Mouse (Mus musculus) cerebellum, postnatal 36 days (tissue): ENCODE data around the gene Fam72a.

Experiments used
- DNase-seq, 2 experiments: peaks; one replicate each; pipeline ENCODE4 v3.0.0; 2021 to 2022; ENCODE audit warnings: mixed read lengths in 2 of 2

Fam72a gene

DNA sequence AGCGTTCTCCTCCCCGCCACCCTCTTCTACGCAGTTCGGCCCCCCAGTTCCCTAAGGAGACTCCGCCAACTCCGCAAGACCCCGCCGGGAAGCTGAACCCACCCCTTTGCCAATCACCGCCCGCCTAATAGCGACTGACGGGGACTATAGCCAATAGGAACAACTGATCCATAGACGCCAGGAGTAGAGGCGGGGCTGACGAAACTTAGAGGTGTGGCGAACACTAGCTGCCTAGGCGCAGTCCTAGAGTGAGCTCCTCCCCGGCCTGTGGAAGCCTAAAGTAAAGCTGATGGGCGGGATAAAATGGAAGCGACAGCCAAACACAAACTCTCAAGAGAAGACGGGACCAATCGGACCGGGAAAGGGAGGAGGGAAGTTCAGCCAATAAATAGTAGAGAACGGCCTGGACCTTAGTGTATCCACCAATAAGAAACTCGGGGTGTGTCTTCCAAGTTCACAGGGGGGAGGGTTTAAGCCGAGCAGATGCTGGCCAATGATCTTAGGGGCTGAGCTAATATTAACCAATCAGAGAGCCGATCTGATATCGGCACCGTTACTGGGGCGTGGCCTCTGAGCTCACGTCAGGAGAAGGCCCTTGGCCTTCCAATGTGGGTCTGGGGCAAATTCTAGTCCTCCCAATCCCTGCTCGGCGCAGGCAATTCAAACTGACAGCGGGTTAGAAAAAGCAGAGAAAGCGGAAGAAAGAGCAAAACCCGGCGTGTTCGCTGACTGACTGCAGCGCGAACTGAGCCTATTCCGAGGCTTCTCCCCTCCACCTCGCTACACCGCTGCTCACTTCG, at the start of gene Fam72a, which contains the start of gene Srgap2:
TSS of gene Fam72a (plus strand) at position 623 of the 800 bp plus-strand sequence.
TSS of gene Srgap2 (minus strand) at position 72 of the 800 bp plus-strand sequence.
- peak; percentile 96 to 100 for DNase-seq

DNA sequence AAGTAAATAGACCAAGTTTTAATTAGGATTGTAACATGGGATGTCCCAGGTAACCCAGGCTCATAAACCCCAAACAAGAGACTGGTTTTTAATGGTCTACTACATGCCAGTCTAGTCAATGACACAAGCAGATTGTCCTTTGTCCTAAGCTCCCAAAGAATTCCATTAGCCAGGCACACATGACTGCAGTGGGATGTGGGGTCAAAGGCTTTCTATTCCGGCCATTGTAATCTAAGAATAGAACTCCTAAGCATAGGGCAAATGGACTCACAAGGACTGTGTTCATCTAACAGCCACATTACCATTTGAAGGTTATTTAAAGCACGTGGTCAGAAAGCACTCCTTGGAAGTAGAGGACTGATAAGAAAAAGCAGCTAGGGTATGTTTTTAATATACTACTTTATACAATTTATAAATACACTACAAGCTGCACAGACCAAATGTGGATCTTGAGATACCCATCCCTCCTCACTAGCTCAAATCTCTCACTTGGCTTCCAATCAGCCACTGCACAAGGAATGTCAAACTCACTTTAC, 48.9 kb upstream of the Fam72a start:
- no peak for DNase-seq

DNA sequence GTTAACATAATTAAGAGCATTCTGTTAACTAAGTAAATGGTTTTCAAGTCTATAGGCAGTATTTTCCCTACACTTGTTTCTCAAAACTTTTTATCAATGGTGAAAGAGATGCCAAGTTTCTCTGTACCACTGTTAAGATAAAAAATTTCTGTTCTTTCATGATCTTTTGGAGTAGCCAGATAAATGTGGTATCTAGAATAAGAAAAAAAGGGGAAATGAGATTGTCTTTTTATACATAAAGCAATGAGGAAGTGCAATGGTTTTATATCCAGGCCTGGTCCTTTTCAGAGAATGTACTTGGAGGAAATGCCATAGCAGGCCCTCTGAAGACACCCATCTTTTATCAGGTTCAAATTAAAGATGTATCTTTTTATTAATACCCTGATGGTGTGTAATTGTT, 46.3 kb upstream of the Fam72a start:
- DNase-seq: no peak

DNA sequence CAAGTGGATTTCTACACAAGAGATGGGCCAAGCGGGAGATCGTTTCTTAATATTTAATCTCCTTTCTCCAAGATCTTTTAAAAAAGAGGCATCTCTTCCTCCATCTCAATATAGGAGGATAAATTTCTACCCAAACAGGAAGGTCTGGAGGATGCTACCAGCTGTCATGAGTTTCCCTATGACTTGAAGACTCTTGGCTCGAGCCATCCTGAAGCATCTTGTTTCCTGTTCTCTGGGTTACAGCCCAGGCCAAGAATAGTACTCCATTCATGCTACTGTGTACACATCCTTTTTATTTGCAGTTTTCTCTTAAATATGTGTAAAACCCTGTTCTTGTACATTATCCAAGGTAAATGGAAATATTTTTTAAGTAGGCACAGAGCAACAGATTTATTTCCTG, 45.5 kb upstream of the Fam72a start:
- no peak for DNase-seq

DNA sequence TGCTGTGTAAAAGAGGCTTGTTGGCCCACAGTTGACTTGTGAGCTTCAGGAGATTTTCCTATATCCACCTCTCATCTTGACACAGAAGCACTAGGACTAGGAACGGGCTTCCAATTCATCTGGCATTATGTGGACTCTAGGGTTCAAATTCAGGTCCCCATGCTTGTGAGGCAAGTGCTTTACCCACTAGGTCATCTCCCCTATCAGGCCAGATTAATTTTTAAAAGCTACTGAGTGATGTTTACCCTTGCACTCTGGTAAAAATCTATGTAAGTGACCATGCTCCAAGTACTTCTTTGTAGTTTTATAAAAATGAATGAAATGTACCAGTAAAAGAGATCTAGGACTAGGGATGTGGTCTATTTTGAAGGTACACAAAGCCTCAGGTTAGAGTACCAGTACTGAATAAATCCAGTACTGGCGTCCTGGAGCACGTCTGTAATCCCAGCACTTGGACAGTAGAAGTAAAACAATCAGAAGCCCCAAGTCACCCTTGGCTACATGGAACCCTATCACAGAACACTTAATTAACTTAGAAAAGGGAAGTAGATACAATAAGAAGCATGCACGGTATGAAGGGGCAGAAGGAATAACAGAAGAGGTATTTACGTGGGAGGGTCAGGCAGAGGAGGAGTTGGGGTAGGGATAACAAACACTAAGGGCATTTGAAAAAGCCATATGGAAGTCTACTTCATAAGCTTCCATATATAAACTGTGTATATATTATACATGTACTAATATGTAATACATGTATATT, 41.4 kb upstream of the Fam72a start:
- DNase-seq: no peak

DNA sequence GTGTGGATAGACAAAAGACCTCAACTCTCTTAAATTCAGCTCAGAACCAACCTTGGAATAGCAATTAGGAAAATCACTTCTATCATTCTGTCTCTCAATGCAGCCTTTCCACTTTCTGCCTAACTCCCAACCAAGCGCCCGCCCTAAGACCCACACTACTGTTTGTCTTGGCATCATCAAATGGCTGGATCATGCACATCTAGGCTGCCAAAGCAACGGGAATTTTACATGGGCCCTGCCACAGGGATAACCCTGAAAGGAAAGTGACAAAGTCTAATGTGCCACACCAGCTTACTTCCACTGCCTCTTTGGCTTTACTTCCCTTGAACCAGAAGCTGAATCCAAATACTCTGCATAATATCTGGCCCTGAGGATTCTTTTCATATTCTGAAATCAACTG, 38.4 kb upstream of the Fam72a start:
- DNase-seq: no peak

DNA sequence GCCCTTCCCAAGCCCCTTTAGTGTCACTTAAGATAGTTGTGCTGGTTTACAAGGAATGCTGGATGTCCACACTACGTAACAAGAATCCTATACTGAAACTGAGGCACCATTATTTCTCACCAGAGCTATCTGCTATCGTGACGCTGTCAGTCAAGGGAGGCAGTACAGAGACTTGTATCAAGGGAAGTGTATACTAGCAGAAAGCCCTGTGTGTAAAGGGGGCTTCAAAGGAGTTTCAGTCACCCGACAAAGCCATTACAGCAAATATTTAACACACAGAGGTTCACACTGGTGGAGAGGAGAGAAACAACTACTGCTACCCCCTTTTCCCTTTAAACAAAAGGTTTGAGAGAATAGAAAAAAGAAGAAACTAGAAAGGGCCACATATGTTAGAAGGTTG, 36.1 kb upstream of the Fam72a start:
- DNase-seq: no peak

DNA sequence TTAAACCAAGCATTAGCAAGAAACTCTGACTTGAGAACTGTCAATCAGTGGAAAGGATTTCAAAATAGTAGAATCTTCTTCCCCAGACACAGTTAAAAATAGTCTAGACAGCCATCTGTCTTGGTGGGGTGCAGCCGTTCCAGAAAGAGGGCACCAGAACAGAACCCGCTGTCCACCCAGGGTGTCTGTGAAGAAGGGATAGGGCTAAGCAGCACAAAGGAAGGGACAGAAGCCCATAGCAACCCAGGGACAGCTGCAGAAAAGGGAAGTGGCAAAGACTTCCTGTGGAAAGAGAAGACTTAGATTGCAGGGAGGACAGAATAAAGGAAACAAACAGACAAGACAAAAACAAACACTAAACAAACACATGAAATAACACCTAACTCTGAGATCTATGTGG, 35.3 kb upstream of the Fam72a start:
- peak; percentile 28 to 33 for DNase-seq

DNA sequence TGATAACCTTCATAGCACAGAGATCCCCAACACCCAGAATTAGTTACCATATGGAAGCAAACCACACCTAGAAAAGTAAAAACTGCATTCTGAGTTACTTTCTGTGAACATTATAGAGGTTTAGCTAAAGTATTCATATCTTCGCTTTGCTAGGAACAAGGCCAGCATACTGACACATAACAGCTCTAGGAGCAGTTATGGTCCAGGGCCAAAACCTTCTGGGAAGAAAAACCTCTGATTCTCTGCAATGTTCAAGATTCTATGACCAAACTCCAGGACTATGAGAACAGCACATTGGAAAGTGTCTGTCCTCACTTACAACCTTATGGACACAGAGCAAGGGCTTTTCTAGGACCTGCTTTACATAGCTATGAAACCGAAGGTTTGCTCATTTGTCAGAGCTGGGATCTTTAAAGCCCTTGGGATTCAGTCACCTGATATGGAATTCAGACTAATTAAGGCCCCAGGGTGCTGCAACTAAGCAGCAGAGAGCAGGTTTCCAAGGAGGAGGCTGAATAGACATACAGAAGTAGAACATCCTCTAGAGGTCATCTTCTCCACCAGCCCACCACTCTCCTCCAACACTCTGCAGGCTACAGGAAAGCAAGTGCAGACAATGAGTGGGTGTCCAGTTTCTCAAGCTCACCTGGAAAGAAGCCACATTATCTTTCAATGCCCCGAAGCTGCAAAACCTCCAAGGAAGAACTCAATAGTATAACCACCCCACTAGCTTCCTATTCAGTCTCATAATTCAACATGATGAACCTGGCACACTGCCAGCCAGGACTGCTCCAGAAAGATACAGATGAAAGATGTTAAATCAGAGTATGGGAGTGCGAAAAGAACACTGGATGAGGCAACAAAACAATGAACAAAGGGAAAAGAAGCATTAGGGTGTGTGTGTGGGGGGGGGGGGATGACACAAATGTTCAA, 33.5 kb upstream of the Fam72a start:
- DNase-seq: peak; percentile 39 to 47

DNA sequence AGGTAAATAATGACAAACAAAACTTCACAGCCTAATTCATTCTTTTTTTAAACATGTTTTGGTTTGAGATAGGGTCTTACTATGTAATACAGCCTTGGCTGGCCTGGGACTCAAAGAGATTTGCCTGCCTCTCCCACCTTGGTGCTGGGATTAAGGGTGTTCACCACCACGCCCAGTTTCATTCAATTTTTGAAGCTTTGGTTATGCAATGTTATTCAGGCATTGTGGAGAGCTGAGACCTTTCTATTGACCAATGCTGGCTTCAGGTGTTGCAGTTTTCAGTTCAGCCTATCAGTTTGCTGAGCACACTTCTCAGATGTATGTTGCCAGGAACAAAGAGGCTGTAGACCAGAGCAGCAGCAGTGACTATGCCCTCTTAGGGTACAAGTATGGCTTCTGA, 29.5 kb upstream of the Fam72a start:
- DNase-seq: no peak

DNA sequence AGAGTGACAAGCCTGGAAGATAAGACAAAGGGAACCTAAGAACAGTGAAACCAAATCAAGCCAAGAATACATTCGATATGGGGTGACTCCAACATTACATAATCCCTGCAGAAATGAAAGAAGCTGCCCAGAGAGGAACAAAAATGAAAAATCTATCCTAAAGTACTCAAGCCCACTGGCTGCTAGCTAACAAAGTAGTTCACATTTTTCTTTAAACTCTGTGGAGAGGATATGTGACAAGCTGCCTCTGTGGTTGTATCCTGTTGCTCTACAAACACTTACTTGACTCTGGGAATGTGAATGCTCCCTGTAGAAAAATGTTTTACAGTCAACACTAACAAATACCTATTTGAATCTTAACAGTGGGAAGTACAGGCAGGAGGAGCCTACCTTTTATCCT, 26.0 kb upstream of the Fam72a start:
- no peak for DNase-seq

DNA sequence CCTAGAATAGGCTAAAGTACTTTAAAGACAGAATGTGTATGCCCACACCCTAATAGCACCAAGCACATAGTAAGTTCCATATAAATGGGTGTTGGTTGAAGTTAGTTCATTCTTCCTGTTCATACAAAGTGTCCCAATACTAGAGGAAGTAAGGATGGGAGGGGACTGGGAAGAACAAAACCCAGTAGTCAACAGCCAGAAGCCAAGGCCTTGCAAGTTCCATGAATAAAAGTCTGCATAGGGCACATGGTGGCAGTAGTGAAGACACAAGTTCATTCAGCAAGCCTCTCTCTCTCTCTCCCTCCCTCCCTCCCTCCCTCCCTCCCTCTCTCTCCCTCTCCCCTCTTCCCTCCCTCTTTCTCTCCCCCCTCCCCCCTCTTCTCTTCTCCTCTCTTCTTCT, 16.6 kb upstream of the Fam72a start:
- no peak for DNase-seq

DNA sequence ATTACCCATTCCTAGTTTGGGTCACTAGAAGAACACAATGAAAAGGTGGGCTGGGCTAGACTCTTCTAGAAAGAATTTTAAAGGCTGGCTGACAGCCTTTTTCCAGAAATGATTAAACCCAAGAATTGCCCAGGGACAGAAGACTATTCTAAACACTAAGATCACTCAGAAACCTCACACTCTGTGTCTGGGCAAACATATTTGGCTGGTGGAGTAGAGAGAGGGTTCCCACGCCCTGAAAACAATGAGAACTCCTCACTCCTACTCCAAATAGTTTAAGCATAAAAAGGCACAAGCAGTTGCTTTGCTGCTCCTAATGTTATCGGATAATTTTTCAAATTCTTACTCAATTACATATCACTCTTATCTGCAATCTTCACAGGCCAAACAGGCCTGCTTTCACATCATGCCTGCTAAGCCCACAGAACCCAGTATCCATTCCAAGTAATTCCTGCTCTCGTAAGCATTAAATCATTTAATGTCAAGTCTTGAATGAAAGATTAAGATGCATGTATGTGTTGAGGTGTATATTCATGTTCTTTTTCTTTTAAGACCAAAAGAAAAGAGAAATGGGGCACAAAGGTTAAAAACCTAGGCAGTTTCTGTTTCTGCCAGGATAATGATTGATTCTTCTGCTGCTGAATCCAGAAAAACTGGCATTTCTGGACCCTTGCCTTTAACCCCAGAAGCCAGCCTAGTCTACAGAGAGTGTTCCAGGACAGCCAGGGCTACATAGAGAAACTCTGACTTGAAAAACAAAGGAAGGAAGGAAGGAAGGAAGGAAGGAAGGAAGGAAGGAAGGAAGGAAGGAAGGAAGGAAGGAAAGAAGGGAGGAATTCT, 15.8 kb upstream of the Fam72a start:
- no peak for DNase-seq

DNA sequence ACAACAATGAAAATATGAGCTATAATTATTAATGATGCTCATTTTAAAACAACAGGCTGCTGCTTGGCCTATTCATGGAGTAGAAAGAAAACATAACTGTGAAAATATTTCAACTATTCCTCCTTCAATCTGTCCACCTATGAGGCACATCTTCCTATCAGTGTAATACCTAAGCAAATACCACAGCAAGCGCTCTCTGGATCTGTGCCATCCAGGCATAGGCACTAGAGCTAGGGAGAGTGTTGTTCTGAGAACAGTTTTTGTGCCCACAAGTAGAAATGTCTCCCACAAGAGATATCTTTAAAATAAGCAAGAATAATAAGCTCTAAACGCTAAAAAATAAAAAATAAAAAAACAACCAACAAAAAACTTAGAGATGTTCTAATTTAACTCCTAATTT, 14.6 kb upstream of the Fam72a start:
- peak; percentile 49 to 55 for DNase-seq

DNA sequence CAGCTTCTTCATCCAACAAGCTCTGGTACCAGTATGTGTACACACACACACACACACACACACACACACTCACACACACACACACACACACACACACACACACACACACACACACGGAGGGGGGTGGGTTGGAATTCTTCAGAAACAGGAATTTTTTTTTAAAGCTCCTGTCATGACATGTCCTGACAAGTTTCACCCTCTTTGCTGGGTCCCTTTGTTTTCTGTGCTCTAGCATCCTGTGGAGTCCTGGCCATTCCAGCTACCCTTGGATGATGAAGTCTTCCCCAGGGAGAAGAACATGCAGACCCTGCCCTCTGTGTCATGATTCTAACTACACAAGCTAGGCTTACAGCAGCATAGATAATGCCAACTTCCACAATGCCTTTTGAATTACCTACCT, 13.5 kb upstream of the Fam72a start:
- DNase-seq: no peak

DNA sequence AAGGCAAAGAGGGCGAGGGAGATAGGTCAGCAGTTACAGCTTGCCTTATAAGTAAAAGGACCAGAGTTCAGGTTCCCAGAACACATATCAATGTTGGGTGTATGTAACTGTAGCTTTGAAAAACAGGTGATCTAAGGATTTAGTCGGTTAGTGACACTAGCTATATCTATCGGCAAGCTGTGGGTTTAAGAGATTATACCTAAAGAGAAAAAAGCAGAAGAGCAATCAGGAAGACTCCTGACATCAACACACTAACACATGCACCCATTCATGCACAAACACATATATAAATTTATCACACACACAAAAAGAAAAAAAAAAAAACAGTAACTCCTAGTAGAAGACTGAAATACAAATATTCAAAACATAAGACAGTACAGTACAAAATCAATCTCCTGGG, 11.1 kb upstream of the Fam72a start:
- DNase-seq: no peak

DNA sequence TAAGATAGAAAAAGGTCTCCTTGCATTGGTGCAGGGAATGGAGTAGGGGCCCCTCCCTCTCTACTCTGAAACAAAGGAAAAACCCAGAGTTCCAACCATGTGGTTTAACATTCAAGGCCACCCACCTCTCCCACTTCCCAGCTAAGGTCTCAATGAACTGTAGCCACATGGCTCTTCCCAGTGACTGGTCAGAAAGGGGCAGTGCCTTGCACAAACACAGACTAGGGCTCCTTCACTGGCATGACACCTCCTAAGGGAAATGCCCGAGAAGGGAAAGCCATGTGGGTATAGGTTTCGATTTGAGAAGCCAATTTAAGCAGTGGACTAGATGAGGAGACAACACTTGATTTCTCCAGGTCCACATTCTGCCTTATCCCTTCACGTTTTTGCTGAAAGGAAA, 3.9 kb upstream of the Fam72a start:
- peak; percentile 20 to 42 for DNase-seq

DNA sequence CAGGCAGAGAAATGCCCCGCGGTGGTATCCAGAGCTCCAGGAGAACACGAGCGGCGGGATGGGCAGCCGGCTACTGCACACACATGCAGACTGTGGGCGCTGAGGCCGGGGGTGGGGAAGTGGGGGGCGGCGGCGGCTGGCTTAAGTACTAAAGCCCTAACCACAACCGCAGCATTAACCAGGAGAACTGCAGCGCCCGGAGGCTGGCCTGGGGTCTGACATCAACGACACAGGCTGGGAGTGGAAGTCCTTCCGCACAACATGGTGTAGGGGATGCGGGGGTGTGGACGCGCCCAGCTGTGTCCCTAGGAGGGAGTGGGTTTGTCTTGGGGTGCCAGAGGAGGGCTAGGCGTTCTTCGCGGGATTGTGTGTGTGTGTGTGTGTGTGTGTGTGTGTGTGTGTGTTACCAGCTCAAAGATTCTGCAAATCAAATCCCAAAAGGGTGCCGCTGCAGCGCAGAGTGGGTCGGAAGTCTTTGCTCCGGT, 2.6 kb upstream of the Fam72a start:
- DNase-seq: peak; percentile 42 to 49

DNA sequence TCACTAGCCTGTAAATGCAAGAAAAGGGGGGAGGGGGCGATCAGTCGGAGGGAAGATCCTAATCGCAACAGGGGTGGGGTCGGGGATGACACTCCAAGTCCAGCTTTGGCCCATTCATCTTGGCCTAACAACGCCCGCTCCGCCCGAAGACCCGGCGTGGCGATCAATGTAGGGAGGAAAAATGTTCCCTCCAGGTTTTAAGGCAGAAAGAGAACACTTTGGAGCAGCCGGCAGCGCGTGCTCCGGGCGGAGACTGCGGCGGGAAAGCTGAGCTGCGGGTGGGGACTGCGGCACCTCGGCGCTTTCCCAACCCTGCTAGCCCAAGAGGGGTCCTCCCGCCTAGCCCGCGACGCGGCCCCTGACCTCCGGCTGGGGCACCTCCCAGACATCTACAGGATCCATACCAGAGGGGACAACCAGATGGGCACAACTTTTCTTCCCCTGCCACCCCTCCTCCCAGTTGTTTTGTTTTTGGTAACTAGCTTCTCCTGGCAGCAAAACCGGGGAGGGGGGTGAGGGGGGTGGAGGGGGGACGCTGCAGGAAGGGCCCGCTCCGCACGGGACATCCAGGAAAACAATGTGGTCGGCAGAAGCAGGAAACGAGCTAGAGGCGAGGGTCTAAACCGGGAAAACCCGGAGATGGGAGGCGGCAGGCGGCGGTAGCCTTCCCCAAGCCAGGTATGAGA, 2.0 kb upstream of the Fam72a start:
- DNase-seq: peak; percentile 44 to 50

DNA sequence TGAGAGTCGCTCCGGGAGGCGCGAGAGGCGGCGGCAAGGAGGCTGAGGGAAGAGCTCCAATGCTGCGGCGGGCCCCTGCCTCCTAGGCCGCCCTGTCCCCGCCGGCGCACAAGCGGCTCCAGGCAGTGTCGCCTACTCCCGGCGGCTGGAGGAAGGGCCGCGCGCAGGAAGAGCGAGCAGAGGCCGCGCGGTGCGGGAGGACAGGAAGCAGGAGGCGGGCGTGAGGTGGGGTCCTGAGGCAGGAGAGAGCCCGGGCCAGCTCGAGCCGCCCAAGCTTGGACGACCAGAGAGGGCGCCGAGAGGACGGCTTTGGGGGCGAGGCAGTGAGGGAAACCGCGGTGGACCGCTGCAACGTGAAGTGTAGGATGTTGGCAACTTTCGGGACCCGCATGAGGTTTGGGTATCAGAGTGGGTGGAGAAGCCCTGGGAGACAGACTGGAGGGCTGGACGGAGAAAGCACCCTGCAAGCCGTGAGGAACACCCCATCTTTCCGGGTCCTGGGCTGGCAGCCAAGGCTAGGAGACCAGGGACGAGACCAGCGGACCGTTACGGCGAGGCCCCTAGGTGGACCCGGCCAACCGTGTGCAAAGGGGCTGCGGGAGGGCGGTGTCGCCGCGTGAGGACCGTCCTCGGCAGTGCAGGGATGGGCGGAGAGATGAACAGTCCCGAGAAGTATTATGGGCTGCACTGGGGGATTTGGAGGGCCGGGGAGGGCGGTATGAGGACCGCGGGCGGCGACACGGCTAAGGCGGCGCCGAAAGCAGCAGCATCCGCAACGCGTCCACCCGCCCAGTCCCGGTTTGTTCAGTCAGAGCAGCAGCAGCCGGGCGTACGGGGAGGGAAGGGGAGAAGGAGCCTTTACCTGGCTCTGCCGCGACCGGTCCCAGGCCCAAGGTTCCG, 1.1 kb upstream of the Fam72a start:
- peak; percentile 74 to 76 for DNase-seq
